Mouse (Mus musculus) liver, postnatal 0 days (tissue): ENCODE measurements at regions not wholly inside any gene's neighbourhood (a gene's known extent, or its start where the extent isn't known, plus 50 kb on each side); places are given as distances from the start of the nearest gene placed in this dataset.

ENCODE experiments used
- CTCF ChIP-seq: sonication (generic); IDR thresholded peaks from 2 replicates; pipeline ENCODE4 v1.5.1; 2016; ENCODE audit warnings: antibody characterized with exemption, low read depth
- EP300 ChIP-seq: IDR thresholded peaks from 2 replicates; pipeline ENCODE4 v1.6.1; 2016; ENCODE audit warnings: antibody characterized with exemption, low read depth, mild to moderate bottlenecking

DNA sequence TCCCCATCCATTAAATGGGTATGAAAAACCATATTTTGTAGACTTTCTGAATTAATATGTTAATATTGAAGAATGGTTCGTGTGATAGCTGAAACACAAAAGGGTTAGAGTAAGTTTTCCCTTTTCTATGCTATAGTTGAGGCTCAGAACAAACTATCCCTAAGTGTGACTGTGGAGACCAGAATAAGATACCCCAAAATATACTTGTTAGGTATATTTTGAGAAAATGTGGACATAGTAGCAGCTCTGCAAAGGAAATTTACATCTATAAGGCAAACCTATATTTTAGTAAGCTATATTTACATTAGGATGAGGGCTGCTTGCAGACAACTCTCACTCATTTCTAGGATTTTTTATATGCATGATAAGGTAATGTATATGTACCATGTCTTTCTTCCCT lies 227.3 kb upstream of the Vrk2 start:
- no peak for TF ChIP-seq CTCF
- no peak for TF ChIP-seq EP300
